Mouse (Mus musculus): ENCODE data around the gene Usp6nl.

The Usp6nl gene

GRCm38 (mm10) chr2:6423661-6424550 lies 101.4 kb downstream of the Usp6nl start:
- no peak for DNase-seq

- DNase-seq, result no peak
Measured at GRCm38 (mm10) chr2:6424851-6425250, 102.4 kb downstream of the Usp6nl start.

GRCm38 (mm10) chr2:6436085-6436950 lies 113.9 kb downstream of the Usp6nl start:
- DNase-seq, result peak; percentile 78 to 80

- DNase-seq, result no peak
Measured at GRCm38 (mm10) chr2:6441688-6442087, 119.2 kb downstream of the Usp6nl start.

DNA sequence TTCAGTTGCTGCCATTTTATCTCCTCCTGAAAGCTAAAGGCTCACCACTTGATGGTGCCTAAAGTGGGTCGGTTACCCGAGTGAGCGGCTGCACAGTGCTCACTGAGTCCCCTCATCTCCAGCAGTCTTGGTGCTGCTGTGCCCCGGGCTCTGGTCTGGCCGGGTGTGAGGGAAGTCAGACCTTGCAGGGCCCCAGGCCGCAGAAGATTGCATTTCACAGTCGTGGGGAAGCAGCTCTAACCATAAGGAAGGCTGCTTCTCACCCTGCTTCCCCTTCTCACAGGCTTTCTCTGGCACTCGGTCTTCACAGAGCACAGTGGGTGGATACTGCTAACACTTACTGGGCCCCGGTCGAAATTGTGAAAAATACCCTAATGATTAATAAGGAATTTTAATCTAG lies 119.8 kb downstream of the Usp6nl start:
- DNase-seq, result no peak

- DNase-seq, result no peak
Measured at GRCm38 (mm10) chr2:6444015-6444414, 121.5 kb downstream of the Usp6nl start.

DNA sequence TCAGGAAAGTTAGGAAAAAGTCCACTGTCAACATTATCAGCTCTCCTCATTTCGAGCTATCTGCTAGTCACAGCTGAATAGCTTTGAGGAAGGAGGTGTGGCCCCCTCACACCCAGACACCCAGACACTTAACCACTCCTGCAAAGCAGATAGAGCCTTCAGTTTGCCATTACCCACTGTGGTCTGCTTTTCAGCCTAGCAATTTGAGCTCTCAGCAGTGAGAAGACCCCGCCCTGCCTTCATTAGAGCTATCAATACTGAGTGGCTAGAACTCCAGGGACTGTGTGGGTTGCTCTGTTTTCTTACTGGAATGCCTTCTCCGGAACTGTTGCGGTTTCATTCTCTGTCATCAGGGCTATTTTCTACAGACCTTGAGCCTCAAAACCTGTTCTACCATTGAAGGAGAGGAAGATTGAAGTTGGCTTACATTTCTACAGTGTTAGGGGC lies 122.3 kb downstream of the Usp6nl start:
- DNase-seq, result no peak

DNA sequence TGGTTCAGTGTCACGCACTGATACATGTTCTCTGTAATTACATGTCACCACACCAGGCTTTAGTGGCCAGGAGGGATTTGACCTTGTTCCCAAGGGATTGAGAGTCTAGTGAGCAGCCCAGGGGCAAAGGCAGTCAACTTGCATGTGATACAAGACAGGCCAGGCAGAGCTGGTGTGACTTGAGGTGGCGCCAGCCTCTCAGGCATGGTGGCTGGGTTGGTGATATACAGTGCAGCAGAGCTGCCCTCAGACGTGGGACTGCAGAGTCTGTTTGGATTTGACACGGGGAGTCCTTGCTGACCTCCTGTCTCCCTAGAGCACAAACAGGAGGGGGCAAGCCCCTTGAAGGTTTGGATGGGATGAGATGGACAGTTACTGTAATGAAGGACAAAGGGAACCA lies 123.4 kb downstream of the Usp6nl start:
- DNase-seq, result no peak

DNA sequence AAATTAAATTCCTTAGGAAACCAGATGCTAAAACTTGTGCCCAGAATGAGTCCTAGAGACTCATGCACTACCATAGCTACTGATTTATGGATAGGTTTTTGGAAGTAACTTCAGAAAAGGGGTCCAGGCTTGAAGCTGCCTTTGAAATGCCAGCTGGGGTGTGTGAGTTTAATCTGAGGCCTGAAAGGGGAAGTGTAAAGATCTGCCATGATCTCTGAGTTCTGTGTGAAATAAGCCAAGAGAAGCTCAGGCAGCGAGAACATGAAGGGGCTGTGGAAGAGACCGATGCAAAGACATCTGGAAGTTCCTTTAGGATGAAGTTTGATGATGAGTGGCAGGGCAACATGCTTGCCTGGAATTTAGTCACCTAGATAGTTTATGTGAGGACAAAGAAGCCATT lies 126.4 kb downstream of the Usp6nl start:
- no peak for DNase-seq

- no peak for DNase-seq
Measured at GRCm38 (mm10) chr2:6449656-6450055, 127.2 kb downstream of the Usp6nl start.

GRCm38 (mm10) chr2:6450544-6450943 lies 128.1 kb downstream of the Usp6nl start:
- peak; percentile 90 to 96 for DNase-seq

- peak; percentile 27 to 38 for DNase-seq
Measured at GRCm38 (mm10) chr2:6454941-6455516, 132.6 kb downstream of the Usp6nl start.

DNA sequence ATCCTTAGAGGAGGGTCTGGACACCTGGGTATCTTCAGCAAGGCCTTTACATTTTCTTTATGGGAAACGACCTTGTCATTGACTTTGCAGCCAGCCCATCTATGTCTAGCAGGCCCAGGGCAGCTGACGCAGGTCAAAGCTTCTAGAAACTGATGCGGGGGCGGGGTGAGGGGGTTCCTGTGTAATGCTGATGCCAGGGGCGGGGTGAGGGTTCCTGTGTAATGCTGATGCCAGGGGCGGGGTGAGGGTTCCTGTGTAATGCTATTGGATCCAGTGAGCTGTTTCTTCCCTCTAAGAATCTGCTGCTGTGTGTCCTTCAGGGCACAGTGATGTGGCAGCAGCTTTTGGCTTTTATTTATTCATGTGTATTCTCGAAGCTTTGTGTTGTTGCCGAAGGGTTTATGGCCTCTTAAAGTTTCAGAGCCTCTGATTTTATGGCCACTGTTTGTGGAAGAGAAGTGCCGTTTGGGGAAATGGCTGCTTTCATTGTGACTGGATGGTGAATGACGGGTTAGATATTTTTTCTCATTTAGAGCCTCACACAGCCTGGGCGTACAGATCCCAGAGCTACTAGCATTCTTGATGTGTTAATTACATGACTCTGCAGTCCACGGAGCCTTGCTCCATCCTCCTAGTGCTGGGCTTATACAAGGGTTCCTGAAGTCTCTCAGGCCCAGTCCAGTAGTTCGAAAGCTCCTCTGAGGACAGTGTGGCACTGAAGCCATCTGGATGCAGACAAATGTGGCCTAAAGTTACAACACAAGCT lies 137.0 kb downstream of the Usp6nl start:
- no peak for DNase-seq

DNA sequence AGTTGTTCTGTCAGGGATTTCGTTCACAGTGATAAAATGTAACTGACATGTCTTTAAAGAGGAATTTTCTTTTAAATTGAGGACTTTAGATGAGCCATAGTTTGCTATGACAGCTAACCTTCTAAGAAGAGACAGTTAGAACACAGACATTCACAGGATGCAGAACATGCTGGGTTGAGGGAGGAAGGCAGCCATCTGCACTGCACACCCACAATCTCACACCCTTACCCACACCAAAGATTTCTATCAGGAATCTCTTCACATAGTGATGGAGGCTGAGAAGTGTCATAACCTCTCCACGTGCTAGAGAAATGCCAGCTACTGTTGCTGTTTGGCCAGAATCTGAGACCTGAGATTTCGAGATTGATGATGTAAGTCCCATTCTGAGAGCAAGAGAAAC lies 139.8 kb downstream of the Usp6nl start:
- DNase-seq, result no peak

- peak in 1 of 2 experiments; percentile 25 for DNase-seq
Measured at GRCm38 (mm10) chr2:6463772-6464661, 141.6 kb downstream of the Usp6nl start.

GRCm38 (mm10) chr2:6466396-6466795 lies 143.9 kb downstream of the Usp6nl start:
- no peak for DNase-seq

DNA sequence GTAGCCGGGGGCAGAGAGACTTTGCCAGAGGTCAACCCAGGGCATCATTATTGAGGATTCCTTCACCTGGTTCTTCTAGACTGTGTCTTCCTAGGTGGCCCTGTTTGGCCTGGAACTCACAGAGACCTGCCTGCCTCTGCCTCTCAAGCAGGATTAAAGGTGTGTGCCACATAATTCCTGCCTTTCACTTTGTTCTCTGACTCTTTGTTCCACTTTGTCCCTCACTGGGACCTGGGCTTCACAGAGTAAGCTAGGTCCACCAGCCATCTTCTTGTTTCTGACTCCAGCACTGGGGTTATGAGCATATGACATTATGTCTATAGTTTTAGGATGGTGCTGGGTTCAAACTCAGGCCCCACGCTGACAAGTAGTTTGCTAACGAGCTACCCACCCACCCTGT lies 144.9 kb downstream of the Usp6nl start:
- no peak for DNase-seq

- DNase-seq, result peak; percentile 81 to 86
Measured at GRCm38 (mm10) chr2:6469164-6469563, 146.7 kb downstream of the Usp6nl start.

DNA sequence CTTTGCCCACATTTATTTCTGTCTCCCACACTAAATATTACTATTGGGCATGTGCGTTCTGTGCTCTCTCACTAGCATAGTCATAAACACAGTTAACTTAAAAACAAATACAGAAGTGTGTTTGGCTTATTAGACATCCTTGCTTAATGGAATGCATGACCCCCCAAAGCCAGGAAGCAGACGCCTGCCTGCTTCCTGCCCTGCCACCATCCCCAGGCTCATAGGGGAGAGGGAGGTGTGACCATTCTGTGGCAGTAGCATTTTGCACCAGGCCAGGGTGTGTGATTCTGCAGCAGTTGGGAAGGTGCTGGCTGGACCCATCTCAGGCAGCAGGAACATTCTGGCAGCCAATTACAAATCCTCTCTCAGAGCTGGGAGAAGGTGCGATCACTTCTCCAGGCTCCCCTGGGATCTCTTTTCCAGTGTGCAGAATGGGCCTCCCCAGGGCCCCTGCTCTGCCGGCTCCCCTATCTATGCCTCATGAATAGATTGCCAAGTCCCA lies 148.7 kb downstream of the Usp6nl start:
- no peak for DNase-seq

DNA sequence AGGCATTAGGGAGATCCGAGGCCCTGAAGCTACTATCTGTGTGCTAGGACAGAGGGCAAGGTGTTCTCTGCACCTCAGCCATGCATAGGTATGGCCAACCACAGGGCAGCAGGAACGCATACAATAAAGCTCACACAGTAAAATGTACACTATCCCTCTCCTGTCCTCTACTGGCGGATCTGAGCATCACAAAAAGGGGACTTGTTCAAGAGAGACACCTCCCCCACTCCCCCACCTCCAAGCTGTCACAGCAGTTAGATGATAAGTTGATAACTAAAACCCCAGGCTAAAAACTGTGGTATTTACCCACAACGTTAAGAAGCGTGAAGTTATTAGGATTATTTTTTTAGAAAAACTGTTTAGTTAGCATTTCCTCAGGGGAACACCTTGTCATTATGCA lies 151.4 kb downstream of the Usp6nl start:
- DNase-seq, result no peak

- DNase-seq, result no peak
Measured at GRCm38 (mm10) chr2:6477884-6478283, 155.4 kb downstream of the Usp6nl start.

Measured in cerebellum, postnatal 14 days (tissue).